Mouse (Mus musculus) cortical plate, adult 2 months (tissue): Measurements from ENCODE around the gene Esrrb. TPM values are rescaled to one million over a fixed set of nuclear protein-coding genes. Genes with fewer than 3 reads are reported as not detected.

Experiments used
- H3K27ac ChIP-seq: fragments of 200-500 bp; 2 replicates; pipeline ENCODE4 v1.5.1; 2012; ENCODE audit warnings: low read length, control low read depth, inconsistent platforms; ENCODE audit not compliant: insufficient read depth
- H3K4me1 ChIP-seq: fragments of 200-500 bp; 2 replicates; pipeline ENCODE4 v1.6.1; 2011; ENCODE audit warnings: low read length; ENCODE audit not compliant: control insufficient read depth, insufficient read depth
- H3K4me3 ChIP-seq: fragments of 200-500 bp; 2 replicates; pipeline ENCODE4 v1.5.1; 2011; ENCODE audit warnings: mild to moderate bottlenecking, low read length, control low read depth; ENCODE audit not compliant: insufficient read depth
- CTCF ChIP-seq: fragments of 200-500 bp; IDR thresholded peaks from 2 replicates; pipeline ENCODE4 v1.5.1; 2011; ENCODE audit warnings: mild to moderate bottlenecking, control low read depth, low read length; ENCODE audit not compliant: insufficient read depth; ENCODE audit errors: extremely low read depth
- POLR2A ChIP-seq: fragments of 200-500 bp; IDR thresholded peaks from 2 replicates; pipeline ENCODE4 v1.6.1; 2011; ENCODE audit warnings: mild to moderate bottlenecking, low read length, control low read depth; ENCODE audit not compliant: insufficient read depth; ENCODE audit errors: extremely low read depth
- polyA plus RNA-seq: library from polyadenylated mRNA; depleted of rRNA; stranded (reverse); fragments of >200 nt; gene quantifications from 2 replicates; pipeline ENCODE4 v1.2.3, GENCODE M21; 2012; rRNA removed

The Esrrb gene
- 1.2 and 1.3 TPM in 2 replicates for polyA plus RNA-seq

DNA sequence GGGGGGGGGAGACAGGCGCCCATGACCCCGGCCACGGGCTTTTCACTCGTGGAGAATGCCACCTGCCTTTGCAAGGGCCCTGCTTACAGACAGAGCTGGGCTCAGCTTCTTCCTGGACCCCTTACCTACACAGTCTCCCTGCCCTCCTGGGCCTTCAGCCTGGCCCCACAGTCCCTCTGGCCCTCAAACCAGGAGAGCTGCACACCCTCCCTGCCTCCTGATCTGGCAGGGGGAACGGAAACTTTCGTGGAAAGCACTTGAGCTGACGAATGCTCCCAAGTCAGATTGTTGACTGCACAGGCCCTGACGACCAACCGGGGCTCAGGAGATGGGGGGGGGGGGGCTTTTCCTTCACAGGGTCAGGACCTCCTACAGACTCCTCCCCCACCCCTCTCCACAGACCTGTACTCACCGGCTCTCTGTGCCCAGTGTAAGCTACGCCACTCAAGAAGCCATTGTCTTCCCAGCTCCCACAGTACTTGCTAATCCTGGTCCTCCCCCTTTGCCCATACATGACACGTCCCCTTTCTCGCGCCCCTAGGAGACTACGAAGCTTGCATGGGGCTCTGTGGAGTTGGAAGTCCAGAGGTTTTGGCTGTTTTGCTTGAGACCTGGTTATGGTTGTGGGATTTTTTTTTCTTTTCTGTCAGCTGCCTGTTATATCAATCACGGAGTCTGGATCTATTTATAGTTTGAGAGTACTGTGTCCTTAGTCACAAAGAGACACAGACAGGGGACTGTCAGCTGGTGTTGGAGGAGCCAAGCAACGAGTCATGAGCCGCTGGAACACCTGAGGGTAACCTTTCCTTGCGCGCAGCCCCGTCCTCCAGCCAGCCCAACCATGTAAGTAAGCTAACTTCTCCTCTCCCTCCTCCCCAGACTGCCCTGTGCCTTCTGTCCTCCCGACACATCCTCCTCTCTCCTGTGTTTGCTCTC lies at the start of gene Esrrb:
Gene Esrrb (plus strand): TSS at position 422 of the 936 bp plus-strand sequence.
- Histone ChIP-seq H3K4me3 (no peak within 1 kb of the TSS), H3K27ac (no peak within 1 kb of the TSS), H3K4me1 (no peaks in the 10 kb centered on the region)
- TF ChIP-seq CTCF: no peak
- no peak for TF ChIP-seq POLR2A

DNA sequence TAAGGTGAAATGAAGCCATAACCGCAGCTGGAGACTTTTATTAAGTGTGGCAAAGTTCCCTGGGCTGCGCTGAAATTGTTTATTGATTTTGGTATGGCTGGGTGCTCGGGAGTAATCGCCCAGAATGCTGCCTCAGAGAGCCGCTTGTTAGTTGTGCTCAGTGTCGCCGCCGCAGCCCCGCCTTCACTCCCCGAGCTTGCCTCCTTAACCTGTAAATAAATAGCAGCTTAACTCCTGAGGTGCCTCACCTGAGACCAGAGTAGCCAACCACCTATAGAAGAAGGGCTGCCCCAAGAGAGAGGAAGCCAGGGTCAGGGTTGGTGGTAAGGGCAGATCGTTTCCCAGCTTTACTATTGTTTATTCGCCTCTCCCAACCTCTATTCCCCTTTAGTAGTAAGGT lies 40.3 kb upstream of the Esrrb start:
- TF ChIP-seq CTCF (no peak), POLR2A (no peak)
- no peak overlapping the region for H3K4me3 ChIP-seq
- no peaks in the 10 kb centered on the region for H3K4me1 ChIP-seq
- H3K27ac ChIP-seq: no peak overlapping the region

- no peak overlapping the region for H3K27ac ChIP-seq
- TF ChIP-seq CTCF (no peak), POLR2A (no peak)
- H3K4me3 ChIP-seq: no peak overlapping the region
- no peaks in the 10 kb centered on the region for H3K4me1 ChIP-seq
Observed at GRCm38 (mm10) chr12:86324297-86324696, 36.6 kb upstream of the Esrrb start.

DNA sequence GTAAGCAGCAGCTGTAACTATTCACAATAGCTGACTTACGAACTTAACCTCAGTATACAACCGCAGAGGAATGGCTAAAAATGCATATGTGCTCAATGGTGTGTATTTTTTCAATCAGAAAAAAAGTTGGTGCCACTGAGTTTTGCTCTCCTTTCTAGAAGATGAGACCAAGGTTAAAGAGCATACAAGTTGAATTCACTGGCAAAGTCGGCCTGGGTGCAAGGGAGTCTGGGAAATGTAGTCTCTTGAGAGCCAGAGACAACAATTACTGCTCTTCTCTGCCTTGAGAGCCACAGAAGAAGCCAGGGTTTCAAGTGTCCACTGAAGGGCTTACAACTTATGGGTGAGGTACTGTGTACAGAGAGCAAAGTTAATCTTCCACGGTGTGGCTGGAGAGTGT lies 31.1 kb upstream of the Esrrb start:
- Histone ChIP-seq H3K27ac (no peak overlapping the region), H3K4me3 (no peak overlapping the region), H3K4me1 (peaks cover 2% of the 10 kb centered on the region; the same call in 1 of the 2 replicates)
- TF ChIP-seq CTCF: no peak
- TF ChIP-seq POLR2A: no peak

DNA sequence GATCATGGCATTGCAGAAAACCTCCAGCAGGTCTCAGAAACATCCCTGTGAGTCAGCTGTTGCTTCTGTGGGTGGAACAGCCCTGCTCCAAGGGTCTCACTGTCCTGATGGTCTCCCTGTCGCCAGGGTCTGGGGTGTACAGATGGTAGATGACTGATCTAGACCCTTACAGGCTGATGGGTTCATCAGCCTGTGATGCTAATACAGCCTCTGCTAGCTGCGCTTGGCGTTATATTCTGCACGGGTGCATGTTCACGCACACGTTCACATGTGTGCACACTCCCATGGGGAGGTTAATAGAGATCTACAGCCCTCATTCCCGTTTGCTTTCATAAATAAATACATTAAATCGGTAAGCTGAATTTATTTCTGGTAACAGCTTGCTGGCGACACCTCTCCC lies 30.2 kb upstream of the Esrrb start:
- no peak overlapping the region for H3K4me3 ChIP-seq
- no peak overlapping the region for H3K27ac ChIP-seq
- TF ChIP-seq POLR2A (no peak), CTCF (no peak)
- H3K4me1 ChIP-seq: peaks cover 2% of the 10 kb centered on the region; the same call in 1 of the 2 replicates

- H3K4me1 ChIP-seq: peaks cover 2% of the 10 kb centered on the region; the same call in 1 of the 2 replicates
- no peak overlapping the region for H3K27ac ChIP-seq
- no peak overlapping the region for H3K4me3 ChIP-seq
- TF ChIP-seq CTCF (no peak), POLR2A (no peak)
Observed at GRCm38 (mm10) chr12:86331248-86331647, 29.7 kb upstream of the Esrrb start.

DNA sequence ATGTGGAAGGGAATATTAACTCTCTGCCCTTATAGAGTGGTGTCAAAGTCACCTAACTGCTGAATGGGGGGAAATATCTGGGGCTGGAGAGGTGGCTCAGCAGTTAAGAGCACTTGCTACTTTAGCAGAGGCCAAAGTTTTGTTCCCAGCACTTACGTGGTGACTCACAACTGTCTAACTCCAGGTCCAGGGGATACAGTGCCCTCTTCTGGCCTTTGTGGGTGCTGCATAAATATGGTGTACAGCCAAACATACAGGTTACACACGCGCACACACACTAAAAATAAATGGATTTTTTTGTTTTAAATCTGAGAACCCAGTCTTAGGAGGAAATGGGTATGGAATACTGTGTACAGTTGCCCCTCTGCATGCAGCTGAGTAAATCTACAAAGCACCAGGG lies 24.7 kb upstream of the Esrrb start:
- Histone ChIP-seq H3K27ac (no peak overlapping the region), H3K4me3 (no peak overlapping the region), H3K4me1 (no peaks in the 10 kb centered on the region)
- no peak for TF ChIP-seq CTCF
- no peak for TF ChIP-seq POLR2A

DNA sequence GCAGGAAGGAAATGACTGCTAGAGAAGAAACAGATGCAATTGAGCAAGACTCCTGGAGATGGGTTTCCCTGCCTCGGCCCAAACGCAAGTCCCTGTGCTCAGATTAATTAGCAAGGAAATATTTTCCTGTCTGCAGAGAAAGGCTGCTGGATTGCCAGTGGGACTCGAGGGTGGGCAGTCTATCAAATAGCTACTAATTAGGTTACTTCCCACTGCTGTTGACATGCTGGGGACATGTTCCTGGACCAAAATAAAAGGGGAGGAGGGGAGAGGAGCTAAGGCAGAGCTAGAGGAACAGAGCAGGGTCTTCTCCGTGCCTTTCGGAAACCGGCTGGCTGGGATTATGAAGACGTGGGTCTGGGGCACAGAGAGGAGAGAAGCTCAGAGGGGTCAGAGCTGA lies 24.0 kb upstream of the Esrrb start:
- no peak overlapping the region for H3K27ac ChIP-seq
- TF ChIP-seq CTCF: no peak
- TF ChIP-seq POLR2A: no peak
- no peak overlapping the region for H3K4me3 ChIP-seq

DNA sequence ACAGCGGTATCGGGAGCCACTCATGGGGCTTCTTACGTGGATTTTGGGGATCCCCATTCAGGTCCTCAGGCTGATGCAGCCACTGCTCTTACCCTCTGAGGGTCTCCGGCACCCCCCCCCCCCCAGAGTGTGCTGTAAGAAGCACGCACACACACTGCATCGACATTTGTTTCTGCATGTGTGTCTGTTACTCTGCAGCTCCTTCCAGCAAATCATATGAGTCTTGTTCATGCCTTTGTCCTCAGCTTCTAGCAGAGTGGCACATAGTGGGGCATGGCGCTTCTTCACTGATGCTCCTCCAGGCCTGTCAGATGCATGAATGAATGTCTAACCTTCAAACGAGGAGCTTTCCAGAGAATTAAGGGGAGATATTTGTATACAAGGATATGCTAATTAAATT lies 11.4 kb upstream of the Esrrb start:
- no peak overlapping the region for H3K4me3 ChIP-seq
- no peak for TF ChIP-seq POLR2A
- TF ChIP-seq CTCF: no peak
- no peaks in the 10 kb centered on the region for H3K4me1 ChIP-seq
- H3K27ac ChIP-seq: no peak overlapping the region

More for the DNA sequence above, 24.0 kb upstream of the Esrrb start:
- H3K4me1 ChIP-seq: no peaks in the 10 kb centered on the region

DNA sequence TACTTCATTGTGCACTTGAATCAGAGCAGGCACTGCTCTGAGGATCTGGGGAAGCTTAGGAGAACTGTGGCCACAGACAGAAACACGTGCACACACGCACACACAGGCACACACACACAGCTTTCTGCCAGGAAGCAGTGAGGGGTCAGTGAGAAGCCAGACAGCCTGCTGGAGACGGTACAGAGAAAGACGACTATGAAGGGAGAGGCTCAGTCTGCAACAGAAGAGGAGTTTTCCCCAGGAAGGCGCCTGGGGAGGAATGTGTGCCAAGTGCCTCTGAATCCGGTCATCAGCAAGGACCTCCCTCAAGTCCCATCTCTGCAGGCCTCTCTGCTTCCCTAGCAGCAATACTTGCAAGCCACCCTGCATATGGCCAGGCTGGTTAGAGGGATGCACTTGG lies 1.5 kb upstream of the Esrrb start:
- Histone ChIP-seq H3K4me3 (no peak overlapping the region), H3K27ac (no peak overlapping the region), H3K4me1 (no peaks in the 10 kb centered on the region)
- TF ChIP-seq CTCF: no peak
- TF ChIP-seq POLR2A: no peak
